Mouse (Mus musculus): ENCODE measurements around the gene Vim.

GRCm38 (mm10) chr2:13575926-13576325, 2.2 kb downstream of the Vim start:
- TF ChIP-seq CTCF (IDR thresholded peaks at IDR 0.05; ENCODE audit: low read depth, low read length) = no peak
- TF ChIP-seq POLR2AphosphoS5 (IDR thresholded peaks at IDR 0.05; ENCODE audit: insufficient replicate concordance, low read depth, low read length) = no peak
- TF ChIP-seq GATA1 (IDR thresholded peaks at IDR 0.05; ENCODE audit: borderline replicate concordance, low read length) = no peak
- TF ChIP-seq TAL1 (conservative IDR thresholded peaks at IDR 0.05; ENCODE audit: low read depth, low read length) = no peak
